Mouse (Mus musculus) E14TG2a.4 (cell line): Measurements from ENCODE around the gene Kcnj5.

Experiments used
- CTCF ChIP-seq: conservative IDR thresholded peaks from 2 replicates; pipeline ENCODE4 v1.5.1; 2014; ENCODE audit warnings: low read length
- NANOG ChIP-seq: IDR thresholded peaks from 2 replicates; pipeline ENCODE4 v1.6.1; 2014; ENCODE audit warnings: borderline replicate concordance, low read length, mixed read lengths
- POU5F1 ChIP-seq: IDR thresholded peaks from 2 replicates; pipeline ENCODE4 v1.6.1; 2014; ENCODE audit warnings: low read length, borderline replicate concordance

GRCm38 (mm10) chr9:32328777-32329176 is 15.4 kb downstream of the Kcnj5 start:
- TF ChIP-seq CTCF (no peak), POU5F1 (no peak), NANOG (no peak)
